Mouse (Mus musculus) CD8-positive naive resting alpha-beta T cell, adult 2 months (primary cell): Measurements from ENCODE around the gene Kif1b.
A peak's percentile ranks its signal among the peaks of the same experiment; 100 is the strongest.
"Not testable (repeated sequence)": the region's sequence is repeated elsewhere in the genome, so short reads cannot be mapped to it uniquely, and the experiment has no call there.

Experiments used
- DNase-seq, 2 experiments: peaks; one replicate each; pipeline ENCODE4 v3.0.0; 2022; ENCODE audit warnings: low read depth in 2 of 2, low spot score in 2 of 2

The Kif1b gene

GRCm38 (mm10) chr4:149226311-149226710, 81.2 kb downstream of the Kif1b start:
- DNase-seq: no peak

GRCm38 (mm10) chr4:149223453-149223852, 84.0 kb downstream of the Kif1b start:
- no peak for DNase-seq

- DNase-seq: no peak
These were observed 87.0 kb downstream of the Kif1b start for GRCm38 (mm10) chr4:149220481-149220880.

- no peak for DNase-seq
These were observed 87.4 kb downstream of the Kif1b start for GRCm38 (mm10) chr4:149220042-149220473.

- no peak for DNase-seq
These were observed 88.0 kb downstream of the Kif1b start for GRCm38 (mm10) chr4:149219401-149220041.

GRCm38 (mm10) chr4:149218476-149218875, 89.0 kb downstream of the Kif1b start:
- DNase-seq: no peak

GRCm38 (mm10) chr4:149215982-149216381, 91.5 kb downstream of the Kif1b start:
- DNase-seq: no peak

- DNase-seq: no peak
These were observed 92.1 kb downstream of the Kif1b start for GRCm38 (mm10) chr4:149215397-149215796.

GRCm38 (mm10) chr4:149214468-149214867, 93.0 kb downstream of the Kif1b start:
- DNase-seq: not testable (repeated sequence)

- no peak for DNase-seq
These were observed 94.0 kb downstream of the Kif1b start for GRCm38 (mm10) chr4:149213466-149213865.

- DNase-seq: not testable (repeated sequence)
These were observed 96.1 kb downstream of the Kif1b start for GRCm38 (mm10) chr4:149211441-149211840.

- no peak for DNase-seq
These were observed 105.0 kb downstream of the Kif1b start for GRCm38 (mm10) chr4:149202467-149202866.

GRCm38 (mm10) chr4:149201110-149201509, 106.4 kb downstream of the Kif1b start:
- no peak for DNase-seq

GRCm38 (mm10) chr4:149197180-149197579, 110.3 kb downstream of the Kif1b start:
- DNase-seq: no peak

GRCm38 (mm10) chr4:149191103-149191502, 116.4 kb downstream of the Kif1b start:
- no peak for DNase-seq

GRCm38 (mm10) chr4:149188563-149188962, 118.9 kb downstream of the Kif1b start:
- DNase-seq: no peak

- DNase-seq: peak in 1 of 2 experiments; percentile 17
These were observed 124.7 kb downstream of the Kif1b start for GRCm38 (mm10) chr4:149182755-149183154.

GRCm38 (mm10) chr4:149182192-149182591, 125.3 kb downstream of the Kif1b start:
- DNase-seq: no peak

GRCm38 (mm10) chr4:149179573-149179972, 127.9 kb downstream of the Kif1b start:
- no peak for DNase-seq

GRCm38 (mm10) chr4:149179160-149179559, 128.3 kb downstream of the Kif1b start:
- DNase-seq: no peak

- DNase-seq: no peak
These were observed 129.2 kb downstream of the Kif1b start for GRCm38 (mm10) chr4:149178328-149178727.

GRCm38 (mm10) chr4:149177046-149177445, 130.4 kb downstream of the Kif1b start:
- DNase-seq: no peak

- DNase-seq: no peak
These were observed 130.8 kb downstream of the Kif1b start for GRCm38 (mm10) chr4:149176645-149177044.
